17 mouse cellular contexts compared by ENCODE assay signal in genomic region chr12:83929186-83929804, GRCm38 (mm10). TPM values are rescaled to one million over a fixed set of nuclear protein-coding genes. Genes with fewer than 3 reads are reported as not detected.
DNase-seq lines count a peak whose midpoint lies in the region; ATAC-seq and TF ChIP-seq lines count a peak whose summit lies in the region.
"Had no signal": no experiment of that assay in that cellular context is flagged by ENCODE, and none has a peak within 500 bp of the region (broad histone marks: within the 10 kb centered on the region; RNA-seq: fewer than 3 reads in every experiment).

No protein-coding gene starts in this region.

- no peaks in the 10 kb centered on the region for H3K36me3 ChIP-seq in thymus, adult 2 months (ENCODE audit: control insufficient read depth, insufficient read depth, low read length)
- no peaks in the 10 kb centered on the region for H3K36me3 ChIP-seq in heart, embryonic 16.5 days (ENCODE audit: control insufficient read depth, insufficient read depth)
- H3K36me3 ChIP-seq in kidney, embryonic 14.5 days (ENCODE audit: control insufficient read depth, insufficient read depth, low read length): no peaks in the 10 kb centered on the region
- H3K36me3 ChIP-seq: forebrain, embryonic 15.5 days; hindbrain, embryonic 10.5 days; limb, embryonic 12.5 days; midbrain, embryonic 10.5 days; neural tube, embryonic 13.5 days; stomach, embryonic 15.5 days had no signal

- WGBS in thymus, adult 2 months: 1% methylated on average over 2 of the region's 2 CpGs
- 17% methylated on average over 2 of the region's 2 CpGs for WGBS in heart, embryonic 16.5 days
- 55% methylated on average over 2 of the region's 2 CpGs for WGBS in kidney, embryonic 14.5 days

- TF ChIP-seq CTCF in thymus, adult 2 months (IDR thresholded peaks at IDR 0.05; ENCODE audit: borderline replicate concordance, control insufficient read depth, extremely low read depth, insufficient read depth, low read length, poor library complexity): no peak

- intact Hi-C loops in heart, postnatal 25 days (cut with DNase I): no loop called here
- intact Hi-C loops in left cerebral cortex, postnatal 36 days (cut with DNase I): no loop called here

- H3K9me3 ChIP-seq in heart, embryonic 16.5 days (replicated peaks; ENCODE audit: control insufficient read depth, low read length): no peaks in the 10 kb centered on the region
- H3K9me3 ChIP-seq in kidney, embryonic 14.5 days (ENCODE audit: control insufficient read depth, low read length): no peaks in the 10 kb centered on the region
- H3K9me3 ChIP-seq: forebrain, embryonic 15.5 days; hindbrain, embryonic 10.5 days; limb, embryonic 12.5 days; midbrain, embryonic 10.5 days; neural tube, embryonic 13.5 days; stomach, embryonic 15.5 days had no signal

- H3K9ac ChIP-seq in heart, embryonic 16.5 days (ENCODE audit: low read length): no peak overlapping the region
- H3K9ac ChIP-seq in kidney, embryonic 14.5 days (ENCODE audit: low read depth, low read length): no peak overlapping the region
- H3K9ac ChIP-seq: forebrain, embryonic 15.5 days; limb, embryonic 12.5 days; neural tube, embryonic 13.5 days; stomach, embryonic 15.5 days had no signal

- peak; percentile 14 to 43 for DNase-seq in heart, adult 9 months (ENCODE audit: low spot score in 2 of 2)
- DNase-seq in heart, postnatal 25 days (ENCODE audit: low spot score): no peak
- peak; percentile 20 for DNase-seq in thymus, adult 2 months
- DNase-seq in thymus, postnatal 36 days: no peak
- no peak for DNase-seq in left cerebral cortex, postnatal 36 days (ENCODE audit: low spot score in 2 of 2)
- DNase-seq: kidney, postnatal 36 days had no signal

- ATAC-seq in heart, embryonic 16.5 days (replicated peaks; ENCODE audit: extremely low read depth, insufficient read depth, low FRiP score): no peak
- peak; percentile 64; the same call in 1 of the 2 replicates for ATAC-seq in neutrophil, adult 5-6 weeks (ENCODE audit: extremely low read depth, insufficient number of reproducible peaks, low FRiP score, poor library complexity, severe bottlenecking)
- ATAC-seq in kidney, embryonic 14.5 days (ENCODE audit: low FRiP score, low TSS enrichment): no peak
- ATAC-seq: forebrain, embryonic 15.5 days had no signal

- peaks cover 3% of the 10 kb centered on the region for H3K4me1 ChIP-seq in thymus, adult 2 months (replicated peaks; ENCODE audit: control insufficient read depth, insufficient read depth, low read length)
- H3K4me1 ChIP-seq in heart, embryonic 16.5 days (ENCODE audit: control insufficient read depth, insufficient read depth, low read length): peaks cover 20% of the 10 kb centered on the region
- H3K4me1 ChIP-seq in kidney, embryonic 14.5 days (ENCODE audit: control insufficient read depth, insufficient read depth, low read length): 0 out of 2 replicates have a peak, but pooled peaks cover 7% of the 10 kb centered on the region
- H3K4me1 ChIP-seq: forebrain, embryonic 15.5 days; neural tube, embryonic 13.5 days had no signal

- H3K27me3 ChIP-seq in thymus, adult 2 months (ENCODE audit: control insufficient read depth, insufficient read depth, low read length): no peaks in the 10 kb centered on the region
- H3K27me3 ChIP-seq in heart, embryonic 16.5 days (ENCODE audit: control insufficient read depth, insufficient read depth, low read length): no peaks in the 10 kb centered on the region
- no peaks in the 10 kb centered on the region for H3K27me3 ChIP-seq in kidney, embryonic 14.5 days (ENCODE audit: control insufficient read depth, insufficient read depth, low read length)
- H3K27me3 ChIP-seq: forebrain, embryonic 15.5 days; limb, embryonic 12.5 days; neural tube, embryonic 13.5 days; stomach, embryonic 15.5 days had no signal

- no peak overlapping the region for H3K27ac ChIP-seq in thymus, adult 2 months (ENCODE audit: control insufficient read depth, insufficient read depth, low read length)
- H3K27ac ChIP-seq in heart, embryonic 16.5 days (ENCODE audit: low read length): peak overlapping the region; percentile 65
- no peak overlapping the region for H3K27ac ChIP-seq in kidney, embryonic 14.5 days (ENCODE audit: low read depth, low read length)
- H3K27ac ChIP-seq: forebrain, embryonic 15.5 days; hindbrain, embryonic 10.5 days; limb, embryonic 12.5 days; midbrain, embryonic 10.5 days; neural tube, embryonic 13.5 days; stomach, embryonic 15.5 days had no signal

- no peak for TF ChIP-seq POLR2A in thymus, adult 2 months (IDR thresholded peaks at IDR 0.05; ENCODE audit: control insufficient read depth, extremely low read depth, insufficient read depth, low read length, poor library complexity)

- H3K4me3 ChIP-seq in thymus, adult 2 months (ENCODE audit: control insufficient read depth, insufficient read depth, low read length): no peak overlapping the region
- no peak overlapping the region for H3K4me3 ChIP-seq in heart, embryonic 16.5 days (ENCODE audit: low read length)
- no peak overlapping the region for H3K4me3 ChIP-seq in kidney, embryonic 14.5 days (ENCODE audit: low read length)
- H3K4me3 ChIP-seq: forebrain, embryonic 15.5 days; hindbrain, embryonic 10.5 days; limb, embryonic 12.5 days; midbrain, embryonic 10.5 days; neural tube, embryonic 13.5 days; stomach, embryonic 15.5 days had no signal

- no peak overlapping the region for H3K4me2 ChIP-seq in heart, embryonic 16.5 days (ENCODE audit: low read depth, low read length)
- no peak overlapping the region for H3K4me2 ChIP-seq in kidney, embryonic 14.5 days (replicated peaks; ENCODE audit: low read depth, low read length)
- H3K4me2 ChIP-seq: forebrain, embryonic 15.5 days; limb, embryonic 12.5 days; neural tube, embryonic 13.5 days; stomach, embryonic 15.5 days had no signal

RNA-seq across cellular contexts. Expression of gene Numb, which starts 7.6 kb away (rescaled TPM):
- 10 to 100 TPM; 29.5 to 36.3 TPM for total RNA-seq in heart, postnatal 25 days (2021)
- polyA plus RNA-seq in thymus, adult 2 months (2012; rRNA removed): 42.0 and 44.4 TPM in 2 replicates
- 30.4 and 30.6 TPM in 2 replicates for polyA plus RNA-seq in heart, embryonic 16.5 days (2015; fragmentation: Nextera tagmentation; extraction: Ambion mirVana)
- total RNA-seq in neutrophil, adult 5-6 weeks (2017): 67.8 and 86.4 TPM in 2 replicates
- total RNA-seq in left cerebral cortex, postnatal 36 days (2021): 10 to 100 TPM; 59.4 to 76.9 TPM
- 26.4 and 34.1 TPM in 2 replicates for polyA plus RNA-seq in kidney, embryonic 14.5 days (2014; fragmentation: Nextera tagmentation; extraction: Ambion mirVana)

RNA-seq across cellular contexts. Expression of gene Riox1, which starts 21.1 kb away (rescaled TPM):
- total RNA-seq in heart, postnatal 25 days (2021): 1 to 10 TPM; 5.2 to 5.5 TPM
- polyA plus RNA-seq in thymus, adult 2 months (2012; rRNA removed): 23.9 and 32.9 TPM in 2 replicates
- 7.9 TPM in 2 replicates for polyA plus RNA-seq in heart, embryonic 16.5 days (2015; fragmentation: Nextera tagmentation; extraction: Ambion mirVana)
- 9.5 and 11.4 TPM in 2 replicates for total RNA-seq in neutrophil, adult 5-6 weeks (2017)
- total RNA-seq in left cerebral cortex, postnatal 36 days (2021): 10 to 100 TPM; 14.7 to 20.1 TPM
- 14.1 and 16.2 TPM in 2 replicates for polyA plus RNA-seq in kidney, embryonic 14.5 days (2014; fragmentation: Nextera tagmentation; extraction: Ambion mirVana)

RNA-seq across cellular contexts. Expression of gene Heatr4, which starts 55.4 kb away (rescaled TPM):
- total RNA-seq in heart, postnatal 25 days (2021): not detected
- polyA plus RNA-seq in thymus, adult 2 months (2012; rRNA removed): not detected in 2 replicates
- not detected in 2 replicates for polyA plus RNA-seq in heart, embryonic 16.5 days (2015; fragmentation: Nextera tagmentation; extraction: Ambion mirVana)
- not detected in 2 replicates for total RNA-seq in neutrophil, adult 5-6 weeks (2017)
- not detected for total RNA-seq in left cerebral cortex, postnatal 36 days (2021)
- not detected in 2 replicates for polyA plus RNA-seq in kidney, embryonic 14.5 days (2014; fragmentation: Nextera tagmentation; extraction: Ambion mirVana)
- polyA plus RNA-seq: C2C12; embryonic facial prominence, embryonic 11.5 days; forebrain, embryonic 15.5 days; hindbrain, embryonic 10.5 days; limb, embryonic 12.5 days; midbrain, embryonic 10.5 days; neural tube, embryonic 13.5 days had no signal

RNA-seq across cellular contexts. Expression of gene Acot2, which starts 58.4 kb away (rescaled TPM):
- total RNA-seq in heart, postnatal 25 days (2021): 100 to 1,000 TPM; 100 to 107 TPM
- polyA plus RNA-seq in thymus, adult 2 months (2012; rRNA removed): 9.1 and 11.2 TPM in 2 replicates
- polyA plus RNA-seq in heart, embryonic 16.5 days (2015; fragmentation: Nextera tagmentation; extraction: Ambion mirVana): 75.6 and 85.0 TPM in 2 replicates
- total RNA-seq in neutrophil, adult 5-6 weeks (2017): 24.1 and 25.2 TPM in 2 replicates
- 10 to 100 TPM; 10.7 TPM for total RNA-seq in left cerebral cortex, postnatal 36 days (2021)
- polyA plus RNA-seq in kidney, embryonic 14.5 days (2014; fragmentation: Nextera tagmentation; extraction: Ambion mirVana): 32.7 and 37.5 TPM in 2 replicates

Comparison
In these comparisons a context has a peak if more than half of its experiments do, and no peak if none do; other contexts are left out.
1. DNase-seq: peak in heart, adult 9 months (2 of 2) and thymus, adult 2 months (single experiment); none in heart, postnatal 25 days (single experiment), thymus, postnatal 36 days (0 of 2) and left cerebral cortex, postnatal 36 days (0 of 2).